Mouse (Mus musculus) midbrain, embryonic 13.5 days (tissue): ENCODE results near the gene Hist1h2ao. TPM values are rescaled to one million over a fixed set of nuclear protein-coding genes. Genes with fewer than 3 reads are reported as not detected.
"Not testable (repeated sequence)": the region's sequence is repeated elsewhere in the genome, so short reads cannot be mapped to it uniquely, and the experiment has no call there.

Experiments
- ATAC-seq: fragments of 200-750 bp; cut with Nextera tagmentation; 2 replicates; pipeline ENCODE4 v1.8.0; 2017; ENCODE audit warnings: mild to moderate bottlenecking, moderate TSS enrichment, moderate library complexity
- H3K27ac ChIP-seq: fragments of 300-500 bp; sonication (generic); 2 replicates; pipeline ENCODE4 v1.5.1; 2015; ENCODE audit warnings: inconsistent platforms, mild to moderate bottlenecking, moderate library complexity
- H3K27me3 ChIP-seq: fragments of 300-500 bp; sonication (generic); 2 replicates; pipeline ENCODE4 v1.6.1; 2015; ENCODE audit warnings: mild to moderate bottlenecking, inconsistent platforms
- H3K36me3 ChIP-seq: fragments of 300-500 bp; sonication (generic); 2 replicates; pipeline ENCODE4 v1.6.1; 2015; ENCODE audit warnings: mild to moderate bottlenecking, inconsistent platforms
- H3K4me1 ChIP-seq: fragments of 300-500 bp; sonication (generic); replicated peaks from 2 replicates; pipeline ENCODE4 v1.6.1; 2015; ENCODE audit warnings: inconsistent platforms
- H3K4me2 ChIP-seq: fragments of 300-500 bp; sonication (generic); replicated peaks from 2 replicates; pipeline ENCODE4 v1.6.1; 2015; ENCODE audit warnings: moderate library complexity, mild to moderate bottlenecking, inconsistent platforms
- H3K4me3 ChIP-seq: fragments of 300-500 bp; sonication (generic); replicated peaks from 2 replicates; pipeline ENCODE4 v1.5.1; 2015; ENCODE audit warnings: mild to moderate bottlenecking, inconsistent platforms
- H3K9ac ChIP-seq: fragments of 300-500 bp; sonication (generic); replicated peaks from 2 replicates; pipeline ENCODE4 v1.6.1; 2015; ENCODE audit warnings: mild to moderate bottlenecking, inconsistent platforms
- H3K9me3 ChIP-seq: fragments of 300-500 bp; sonication (generic); 2 replicates; pipeline ENCODE4 v1.6.1; 2016; ENCODE audit warnings: mild to moderate bottlenecking, inconsistent platforms
- whole genome bisulfite sequencing: fragments of 180-500 bp; shearing (Covaris S2); methylation state at CpG from one replicate; pipeline ENCODE4 v1.1.7; 2015; 5-methylcytosine and 5-hydroxymethylcytosine counted together
- polyA plus RNA-seq: library from polyadenylated mRNA; unstranded; fragments of >200 nt; fragmentation: Nextera tagmentation; extraction: Ambion mirVana; gene quantifications from 2 replicates; pipeline ENCODE4 v1.2.1, GENCODE M21; 2015

Hist1h2ao gene
- polyA plus RNA-seq, 1 experiment from 2014 or later = not detected

DNA sequence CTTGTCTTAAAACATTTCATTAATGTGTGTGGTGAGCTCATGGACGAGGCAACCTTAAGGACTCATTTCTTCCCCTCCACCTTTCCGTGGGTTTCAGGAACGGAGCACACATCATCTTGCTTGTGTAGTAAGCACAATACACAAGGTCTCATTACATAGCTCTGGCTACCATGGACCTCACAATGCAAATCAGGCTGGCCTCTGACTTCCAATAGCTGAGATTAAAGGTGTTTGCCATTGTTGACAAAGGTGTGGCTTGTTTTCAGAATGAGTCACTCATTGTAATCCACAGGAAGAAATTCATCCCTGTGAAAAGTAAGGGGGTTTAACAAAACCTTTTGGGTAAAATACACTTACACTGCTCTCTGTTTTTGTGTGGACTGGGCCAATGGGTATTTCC, 18.2 kb downstream of the Hist1h2ao start:
- Histone ChIP-seq H3K9me3 (no peaks in the 10 kb centered on the region), H3K4me3 (no peak overlapping the region), H3K27ac (no peak overlapping the region), H3K27me3 (no peaks in the 10 kb centered on the region), H3K9ac (no peak overlapping the region), H3K4me2 (no peak overlapping the region), H3K36me3 (no peaks in the 10 kb centered on the region), H3K4me1 (no peaks in the 10 kb centered on the region)
- no peak for ATAC-seq
- 88% methylated on average over 3 of the region's 3 CpGs for WGBS

DNA sequence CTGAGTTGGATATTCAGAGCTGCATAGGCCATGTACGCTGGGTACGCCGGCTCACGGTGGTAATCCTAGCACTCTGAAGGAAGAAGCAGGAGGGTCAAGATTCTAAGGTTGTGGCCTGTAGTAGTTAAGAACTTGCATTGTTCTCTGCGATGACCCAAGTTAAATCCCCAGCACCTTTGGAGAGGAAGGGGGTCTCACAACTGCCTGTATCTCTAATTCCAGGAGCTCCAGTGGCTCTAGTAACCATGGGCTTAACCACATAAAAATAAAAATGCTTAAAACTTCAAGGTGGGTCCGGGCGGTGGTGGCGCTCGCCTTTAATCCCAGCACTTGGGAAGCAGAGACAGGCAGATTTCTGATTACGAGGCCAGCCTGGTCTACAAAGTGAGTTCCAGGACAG, 20.1 kb downstream of the Hist1h2ao start:
- ATAC-seq = no peak
- H3K27me3 ChIP-seq = no peaks in the 10 kb centered on the region
- H3K4me1 ChIP-seq = no peaks in the 10 kb centered on the region
- H3K36me3 ChIP-seq = no peaks in the 10 kb centered on the region
- no peak overlapping the region for H3K4me3 ChIP-seq
- H3K9ac ChIP-seq = no peak overlapping the region
- WGBS = 81% methylated on average over 10 of the region's 10 CpGs
- no peaks in the 10 kb centered on the region for H3K9me3 ChIP-seq
- H3K4me2 ChIP-seq = no peak overlapping the region
- no peak overlapping the region for H3K27ac ChIP-seq

DNA sequence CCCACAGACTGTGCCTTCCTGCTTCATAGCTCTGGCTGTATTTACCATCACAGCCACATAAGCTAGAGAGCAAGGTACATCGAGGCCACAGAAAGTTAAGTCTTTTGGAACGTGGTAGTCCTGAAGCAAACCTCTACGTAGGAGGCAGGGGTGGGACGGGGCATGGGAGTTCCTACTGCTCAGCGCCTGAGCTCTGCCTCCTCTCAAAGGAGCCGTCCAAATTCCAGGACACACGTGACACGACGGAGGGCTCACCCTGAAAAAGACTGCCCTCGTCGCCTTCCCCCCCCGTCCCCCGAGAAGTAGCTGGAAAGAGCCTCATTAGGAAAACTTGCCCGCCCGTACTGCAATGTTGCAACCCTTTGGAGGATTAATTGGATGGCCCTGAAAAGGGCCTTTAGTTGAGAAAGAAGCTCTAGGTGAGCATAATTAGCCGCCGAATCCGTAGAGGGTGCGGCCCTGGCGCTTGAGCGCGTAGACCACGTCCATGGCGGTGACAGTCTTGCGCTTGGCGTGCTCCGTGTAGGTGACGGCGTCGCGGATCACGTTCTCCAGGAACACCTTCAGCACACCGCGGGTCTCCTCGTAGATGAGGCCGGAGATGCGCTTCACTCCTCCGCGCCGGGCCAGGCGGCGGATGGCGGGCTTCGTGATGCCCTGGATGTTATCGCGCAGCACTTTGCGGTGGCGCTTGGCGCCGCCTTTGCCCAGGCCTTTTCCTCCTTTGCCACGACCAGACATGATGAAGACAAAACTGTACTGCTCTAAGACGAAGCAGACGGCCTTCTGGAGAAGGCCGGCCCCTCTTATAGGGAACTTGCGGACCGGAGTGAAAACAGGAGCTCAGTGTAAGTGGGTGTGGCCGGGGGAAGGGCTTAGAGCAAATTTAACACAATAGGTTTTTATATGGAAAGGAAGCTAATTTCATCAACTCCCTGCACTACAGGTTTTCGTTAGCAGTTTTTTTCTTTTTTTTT, 21.4 kb downstream of the Hist1h2ao start, which contains the start of gene Hist1h4n:
Hist1h4n (minus strand) TSS at position 779 of the 977 bp plus-strand sequence.
- ATAC-seq = peak; percentile 81
- not testable (repeated sequence) for H3K4me1 ChIP-seq, H3K27me3 ChIP-seq, H3K36me3 ChIP-seq, H3K9ac ChIP-seq, H3K9me3 ChIP-seq
- peak within 1 kb of the TSS; percentile 47 for H3K4me2 ChIP-seq
- peak within 1 kb of the TSS; percentile 23 for H3K4me3 ChIP-seq
- H3K27ac ChIP-seq = peak within 1 kb of the TSS; percentile 71
- under 1% methylated on average over 26 of the region's 58 CpGs for WGBS

DNA sequence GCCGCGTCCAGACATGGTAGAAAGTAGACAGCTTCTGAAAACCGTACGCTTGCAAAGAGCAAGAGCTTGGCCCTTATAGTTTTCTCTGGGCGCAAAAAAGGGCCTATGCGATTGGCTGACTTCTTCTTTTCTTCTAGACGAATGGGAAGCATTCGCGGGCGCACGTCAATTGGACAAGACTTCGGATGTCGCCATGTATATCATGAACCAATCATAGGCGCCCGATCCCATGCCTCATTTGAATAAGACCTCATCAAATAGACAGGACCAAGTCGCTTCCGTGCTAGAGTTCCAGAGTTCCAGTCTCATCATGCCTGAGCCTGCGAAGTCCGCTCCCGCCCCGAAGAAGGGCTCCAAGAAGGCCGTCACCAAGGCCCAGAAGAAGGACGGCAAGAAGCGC, 23.2 kb downstream of the Hist1h2ao start, which contains the start of the genes Hist1h2ap and Hist1h2br:
Hist1h2ap (minus strand) TSS at position 47 of the 400 bp plus-strand sequence.
Hist1h2br (plus strand) TSS at position 283 of the 400 bp plus-strand sequence.
- H3K4me1 ChIP-seq, H3K4me2 ChIP-seq, H3K9ac ChIP-seq, H3K36me3 ChIP-seq, H3K27ac ChIP-seq, H3K27me3 ChIP-seq, H3K4me3 ChIP-seq, H3K9me3 ChIP-seq: not testable (repeated sequence)
- ATAC-seq = peak; percentile 97
- no CpG with 5 or more reads among the region's 24 CpGs for WGBS

DNA sequence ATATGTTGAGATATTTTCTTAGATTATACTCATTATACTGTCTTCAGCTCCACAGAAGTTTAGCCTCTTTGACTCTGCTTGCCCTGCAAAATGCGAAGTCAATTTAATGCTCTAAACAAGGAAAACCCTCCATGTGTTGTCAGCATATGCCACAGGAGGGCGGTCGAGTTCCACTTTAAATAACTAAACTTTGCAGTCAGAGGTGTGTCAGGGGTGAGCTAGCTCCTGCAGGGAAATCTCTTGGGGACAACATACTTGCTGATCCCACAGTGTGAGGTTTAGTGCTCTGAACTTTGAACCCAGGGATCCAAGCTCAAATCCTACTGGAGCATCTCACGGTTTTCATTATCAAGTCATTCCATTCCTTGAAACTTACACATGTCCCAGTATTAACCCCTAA, 30.2 kb downstream of the Hist1h2ao start:
- not testable (repeated sequence) for H3K9ac ChIP-seq, H3K36me3 ChIP-seq, H3K4me3 ChIP-seq, H3K4me2 ChIP-seq, H3K27ac ChIP-seq, H3K27me3 ChIP-seq, H3K4me1 ChIP-seq, H3K9me3 ChIP-seq
- ATAC-seq = peak; percentile 82
- WGBS = no CpG with 5 or more reads among the region's 4 CpGs

DNA sequence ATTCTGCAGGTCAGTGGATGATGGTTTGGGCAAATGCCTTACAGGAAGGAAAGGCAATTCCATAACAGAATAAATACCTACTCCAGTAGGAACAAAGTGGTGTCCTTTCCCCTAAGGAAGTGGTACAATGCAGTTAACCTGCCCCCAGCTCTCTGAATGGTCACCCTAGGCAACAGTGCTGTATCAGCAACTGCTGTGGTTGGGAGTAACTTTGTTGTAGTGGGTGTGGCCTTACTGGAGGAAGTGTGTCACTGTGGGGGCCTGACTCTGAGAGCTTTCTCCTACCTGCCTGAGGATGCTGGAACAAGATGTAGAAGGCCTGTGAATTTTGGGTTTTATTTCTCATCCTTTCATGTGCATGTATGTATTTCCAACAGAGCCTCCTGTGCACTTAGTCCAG, 36.1 kb downstream of the Hist1h2ao start:
- ATAC-seq, H3K4me1 ChIP-seq, H3K27me3 ChIP-seq, H3K9ac ChIP-seq, H3K4me3 ChIP-seq, H3K9me3 ChIP-seq, H3K36me3 ChIP-seq, H3K27ac ChIP-seq, H3K4me2 ChIP-seq: not testable (repeated sequence)

DNA sequence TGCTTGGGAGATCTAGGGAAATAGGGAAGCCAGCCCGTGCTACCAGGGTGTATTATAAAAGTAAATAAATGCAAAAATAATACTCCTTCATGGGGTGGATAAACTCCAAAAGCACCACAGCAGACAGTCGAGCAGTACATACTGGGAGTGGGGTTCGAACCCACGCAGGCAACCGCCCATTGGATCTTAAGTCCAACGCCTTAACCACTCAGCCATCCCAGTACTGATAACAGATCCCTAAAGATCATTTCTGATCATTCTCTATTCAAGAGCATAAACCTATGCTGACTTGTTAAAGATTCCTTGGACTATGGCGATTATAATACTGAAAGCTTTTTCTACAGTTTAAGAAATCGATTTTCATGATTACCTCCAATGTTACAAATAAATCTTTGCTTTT, 37.6 kb downstream of the Hist1h2ao start:
- 20% methylated on average over 8 of the region's 8 CpGs for WGBS
- Histone ChIP-seq H3K27me3 (0 out of 2 replicates have a peak, but pooled peaks cover 3% of the 10 kb centered on the region), H3K4me3 (no peak overlapping the region), H3K9ac (no peak overlapping the region), H3K9me3 (no peaks in the 10 kb centered on the region), H3K36me3 (no peaks in the 10 kb centered on the region), H3K27ac (no peak overlapping the region), H3K4me2 (no peak overlapping the region), H3K4me1 (no peaks in the 10 kb centered on the region)
- no peak for ATAC-seq

DNA sequence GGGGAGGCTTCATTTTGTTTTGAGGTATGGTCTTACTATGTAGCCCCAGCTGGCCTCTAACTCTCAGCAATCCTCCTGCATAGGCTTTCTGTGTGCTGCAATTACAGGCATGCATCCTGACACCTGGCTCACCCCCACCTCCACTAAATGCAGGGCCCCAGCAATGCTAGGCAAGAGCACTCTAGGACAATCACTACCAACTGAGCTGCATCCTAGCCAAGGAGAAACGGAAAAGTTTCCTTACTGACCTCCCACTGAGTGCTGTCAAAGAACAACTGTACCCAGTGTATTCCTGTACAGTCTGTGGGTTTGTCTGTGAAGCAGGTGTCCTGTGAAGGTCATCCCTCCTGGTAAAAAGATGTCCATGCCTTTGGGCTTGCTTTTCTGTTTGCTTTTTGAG, 40.4 kb downstream of the Hist1h2ao start:
- H3K9me3 ChIP-seq, H3K27ac ChIP-seq, ATAC-seq, H3K27me3 ChIP-seq, H3K36me3 ChIP-seq, H3K4me2 ChIP-seq, H3K4me1 ChIP-seq, H3K9ac ChIP-seq, H3K4me3 ChIP-seq: not testable (repeated sequence)
- 38% methylated on average over 1 of the region's 1 CpGs for WGBS

DNA sequence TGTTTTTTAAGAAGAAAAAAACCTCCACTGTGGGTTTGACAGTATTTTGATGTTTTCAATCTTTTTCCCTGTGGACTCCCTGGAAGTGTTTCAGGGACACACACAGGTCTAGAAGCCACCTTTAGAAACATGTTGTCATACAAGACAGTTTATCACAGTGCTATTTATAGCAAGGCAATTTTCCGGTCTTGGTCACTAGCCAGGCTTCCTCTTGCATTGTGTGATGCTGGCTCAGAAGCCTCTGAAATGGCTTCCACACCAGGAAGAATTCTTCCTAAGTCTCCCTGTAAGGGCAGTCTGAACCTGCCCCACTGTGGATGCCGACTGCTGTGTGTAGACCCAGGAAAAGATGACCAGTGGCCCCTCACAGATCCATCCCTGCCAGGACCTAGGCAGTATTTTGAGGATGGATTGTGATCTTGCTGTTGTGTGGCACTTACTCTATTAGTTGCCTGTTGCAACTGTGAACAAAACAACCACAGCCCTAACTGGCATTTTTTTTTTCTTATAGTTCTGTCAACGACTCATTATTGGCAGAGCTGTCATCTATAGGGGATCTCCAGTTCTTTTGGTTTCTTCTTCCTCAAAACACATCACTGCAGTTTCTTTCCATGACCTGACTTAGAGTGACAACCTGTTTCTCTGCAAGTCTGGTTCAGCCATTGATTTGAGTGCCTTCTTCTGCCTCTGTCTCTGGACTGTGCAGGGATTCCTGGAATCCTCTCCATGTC, 42.1 kb downstream of the Hist1h2ao start:
- Histone ChIP-seq H3K27ac (no peak overlapping the region), H3K36me3 (no peaks in the 10 kb centered on the region), H3K9ac (no peak overlapping the region), H3K9me3 (no peaks in the 10 kb centered on the region), H3K27me3 (0 out of 2 replicates have a peak, but pooled peaks cover 3% of the 10 kb centered on the region), H3K4me2 (no peak overlapping the region), H3K4me3 (no peak overlapping the region), H3K4me1 (0 out of 2 replicates have a peak, but pooled peaks cover 5% of the 10 kb centered on the region)
- no peak for ATAC-seq
- WGBS = 79% methylated on average over 3 of the region's 3 CpGs

DNA sequence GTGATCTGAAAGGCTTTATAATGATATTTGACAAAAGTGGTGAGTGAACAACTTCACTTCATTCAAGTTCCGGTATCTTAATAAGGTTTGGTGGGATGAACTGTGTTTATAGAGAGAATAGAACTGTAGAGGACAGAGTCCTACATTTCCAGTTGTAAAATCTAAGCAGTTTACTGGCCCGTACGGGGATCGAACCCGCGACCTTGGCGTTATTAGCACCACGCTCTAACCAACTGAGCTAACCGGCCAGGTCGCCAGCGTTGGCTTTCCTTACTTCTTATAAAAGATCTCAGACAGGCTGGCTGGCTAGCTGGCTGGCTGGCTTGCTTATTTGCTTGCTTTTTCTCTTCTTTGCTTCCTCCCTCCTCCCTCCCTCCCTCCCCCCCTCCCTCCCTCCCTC, 44.9 kb downstream of the Hist1h2ao start:
- Histone ChIP-seq H3K4me2 (peak overlapping the region; percentile 49), H3K36me3 (no peaks in the 10 kb centered on the region), H3K27ac (no peak overlapping the region), H3K4me1 (0 out of 2 replicates have a peak, but pooled peaks cover 5% of the 10 kb centered on the region), H3K9me3 (no peaks in the 10 kb centered on the region), H3K9ac (no peak overlapping the region), H3K4me3 (peak overlapping the region; percentile 42), H3K27me3 (peaks cover 9% of the 10 kb centered on the region; the same call in 1 of the 2 replicates)
- ATAC-seq = 0 out of 2 replicates have a peak, but pooled peaks have one; percentile 30
- 2% methylated on average over 11 of the region's 11 CpGs for WGBS

DNA sequence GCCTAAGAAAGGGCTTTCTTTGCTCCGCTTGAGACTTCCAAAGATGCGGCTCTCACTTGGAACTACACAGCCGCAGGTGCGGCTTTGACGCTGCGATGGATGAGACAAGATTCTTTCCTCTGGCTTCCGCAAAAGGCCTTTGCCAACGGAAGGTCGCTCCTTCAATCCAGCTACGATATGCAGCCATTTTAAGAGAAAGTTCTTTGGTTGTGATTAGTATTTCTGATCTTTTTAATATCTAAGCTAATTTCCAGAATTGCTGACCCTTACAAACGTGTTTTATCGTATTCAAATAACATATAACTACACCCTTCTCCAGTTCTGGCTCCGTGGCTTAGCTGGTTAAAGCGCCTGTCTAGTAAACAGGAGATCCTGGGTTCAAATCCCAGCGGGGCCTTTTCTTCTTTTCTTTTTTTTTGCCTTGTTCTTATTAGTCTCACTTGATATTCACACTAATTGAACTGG, 45.5 kb downstream of the Hist1h2ao start:
- 0 out of 2 replicates have a peak, but pooled peaks cover 5% of the 10 kb centered on the region for H3K4me1 ChIP-seq
- peak overlapping the region; percentile 49 for H3K4me2 ChIP-seq
- H3K27ac ChIP-seq = no peak overlapping the region
- WGBS = under 1% methylated on average over 15 of the region's 15 CpGs
- no peaks in the 10 kb centered on the region for H3K9me3 ChIP-seq
- H3K36me3 ChIP-seq = no peaks in the 10 kb centered on the region
- ATAC-seq = no peak
- peak overlapping the region; percentile 46 for H3K9ac ChIP-seq
- H3K4me3 ChIP-seq = peak overlapping the region; percentile 42
- H3K27me3 ChIP-seq = peaks cover 9% of the 10 kb centered on the region; the same call in 1 of the 2 replicates
